ENCODE assay signal across 8 mouse cellular contexts in the genomic region with DNA sequence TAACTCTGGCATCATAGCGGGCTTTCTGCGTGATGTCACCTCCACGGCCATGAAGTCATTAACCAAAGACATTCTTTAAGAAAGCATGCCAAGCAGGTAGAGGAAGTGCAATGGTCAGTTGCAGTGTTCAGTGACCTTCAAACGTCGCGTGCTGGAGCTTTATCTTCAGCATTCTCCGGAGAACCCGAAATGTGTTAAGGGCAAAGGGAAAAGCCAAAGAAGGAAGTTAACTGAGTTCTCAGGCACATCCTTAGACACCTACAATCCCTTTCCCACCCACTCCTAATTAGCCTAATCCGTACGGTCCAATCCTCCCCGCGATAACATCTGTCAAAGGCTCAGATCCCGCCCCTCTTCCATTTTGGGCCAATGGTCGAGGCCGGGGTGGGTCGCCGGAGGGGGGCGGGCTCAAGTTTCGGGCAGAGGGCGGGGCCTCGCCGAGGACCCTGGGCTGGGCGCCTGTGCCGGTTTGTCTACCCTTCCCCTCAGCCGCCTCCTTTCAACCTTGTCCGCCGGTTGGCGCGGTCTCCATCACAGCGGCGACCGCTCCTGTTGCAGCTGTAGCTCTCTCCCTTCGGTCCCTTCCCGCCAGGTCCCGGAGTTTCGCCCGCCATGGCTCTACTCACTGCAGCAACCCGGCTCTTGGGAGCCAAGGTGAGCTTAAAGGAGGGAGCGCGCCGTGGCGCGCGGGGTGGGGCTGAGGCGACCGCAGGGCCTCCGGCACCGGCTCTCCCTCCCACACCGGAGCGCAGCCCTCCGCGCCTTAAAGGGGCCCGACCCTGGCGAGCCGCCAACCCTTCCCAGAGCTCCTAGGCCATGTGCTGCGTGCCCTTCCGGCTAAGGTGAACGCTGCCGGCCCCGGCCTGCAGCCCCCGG. TPM values are rescaled to one million over a fixed set of nuclear protein-coding genes. Genes with fewer than 3 reads are reported as not detected.
DNase-seq lines count a peak whose midpoint lies in the region; ATAC-seq and TF ChIP-seq lines count a peak whose summit lies in the region.

Gene Cs (plus strand): TSS at position 429 of the 876 bp plus-strand sequence.

- H3K9me3 ChIP-seq in ES-E14 (ENCODE audit: control insufficient read depth, insufficient read depth, low read depth, low read length) = no peaks in the 10 kb centered on the region
- H3K9me3 ChIP-seq in forebrain, embryonic 15.5 days = no peaks in the 10 kb centered on the region

- H3K36me3 ChIP-seq in ES-E14 (ENCODE audit: control insufficient read depth, insufficient read depth, low read length, poor library complexity, severe bottlenecking) = peaks cover 4% of the 10 kb centered on the region; the same call in 1 of the 2 replicates
- H3K36me3 ChIP-seq in forebrain, embryonic 15.5 days = peaks cover 4% of the 10 kb centered on the region; the same call in 1 of the 2 replicates

- H3K9ac ChIP-seq in ES-E14 (ENCODE audit: insufficient read depth, low read depth, low read length, poor library complexity, severe bottlenecking) = peak within 1 kb of the TSS; percentile 99
- H3K9ac ChIP-seq in forebrain, embryonic 15.5 days (replicated peaks) = peak within 1 kb of the TSS; percentile 85

- no peaks in the 10 kb centered on the region for H3K27me3 ChIP-seq in forebrain, embryonic 15.5 days

- ATAC-seq in forebrain, embryonic 15.5 days (replicated peaks) = peak; percentile 98
- ATAC-seq in neutrophil, adult 5-6 weeks (ENCODE audit: extremely low read depth, insufficient number of reproducible peaks, low FRiP score, poor library complexity, severe bottlenecking) = peak; percentile 95

- peak; percentile 96 for DNase-seq in ES-E14 (ENCODE audit: low read depth, low spot score)
- DNase-seq in cerebellum, adult 11-12 months = peak; percentile 93
- DNase-seq in heart, postnatal 25 days (ENCODE audit: low spot score) = peak; percentile 94
- DNase-seq in layer of hippocampus, adult 18-20 months (ENCODE audit: low spot score in 2 of 2) = peak; percentile 92 to 98
- peak; percentile 96 for DNase-seq in lung, adult 2 months
- peak; percentile 92 to 95 for DNase-seq in thymus, adult 18-20 months

- in situ Hi-C loops in ES-E14 (cut with MboI; ENCODE audit: low sequenced_read_pairs in 2 of 2, unreplicated experiment in 2 of 2) = no loop called here

- peak within 1 kb of the TSS; percentile 92 for H3K27ac ChIP-seq in ES-E14 (ENCODE audit: insufficient read depth, low read depth, low read length, poor library complexity, severe bottlenecking)
- peak within 1 kb of the TSS; percentile 88 for H3K27ac ChIP-seq in forebrain, embryonic 15.5 days (replicated peaks)

- TF ChIP-seq CTCF in lung, adult 2 months (IDR thresholded peaks at IDR 0.05; ENCODE audit: insufficient read depth, low read length) = no peak

- TF ChIP-seq POLR2A in lung, adult 2 months (IDR thresholded peaks at IDR 0.05; ENCODE audit: borderline replicate concordance, extremely low read depth, low read depth, low read length) = peak; percentile 79; the same call in 1 of the 2 replicates

- intact Hi-C loops in heart, postnatal 25 days (cut with DNase I) = loop anchor here (5.0 kb wide), 1 partner anchor 120 kb away; the partner anchor contains the start of gene Smarcc2

- peaks cover 2 to 4% of the 10 kb centered on the region in 2 experiments; a peak in 1 of 4 replicates for H3K4me1 ChIP-seq in ES-E14 (ENCODE audit: control insufficient read depth in 2 of 2, insufficient read depth in 2 of 2, low read length in 2 of 2, poor library complexity in 1 of 2)
- H3K4me1 ChIP-seq in forebrain, embryonic 15.5 days = peaks cover 24% of the 10 kb centered on the region
- H3K4me1 ChIP-seq in lung, adult 2 months (ENCODE audit: control insufficient read depth, insufficient read depth, low read length) = peaks cover 13% of the 10 kb centered on the region

- WGBS in forebrain, embryonic 15.5 days = under 1% methylated on average over 60 of the region's 61 CpGs
- WGBS in lung, adult 2 months = under 1% methylated on average over 61 of the region's 61 CpGs

- peak within 1 kb of the TSS; percentile 100 for H3K4me3 ChIP-seq in ES-E14 (ENCODE audit: insufficient read depth in 1 of 2, low read depth in 1 of 2, low read length in 2 of 2, poor library complexity in 1 of 2, severe bottlenecking in 1 of 2)
- peak within 1 kb of the TSS; percentile 82 for H3K4me3 ChIP-seq in forebrain, embryonic 15.5 days
- peak within 1 kb of the TSS; percentile 94 for H3K4me3 ChIP-seq in lung, adult 2 months (replicated peaks; ENCODE audit: extremely low read depth, low read depth, low read length)

- H3K4me2 ChIP-seq in forebrain, embryonic 15.5 days (replicated peaks) = peak within 1 kb of the TSS; percentile 74

TF ChIP-seq in ES-E14, 5 proteins besides CTCF, POLR2A, EP300 and RAD21:
- TF ChIP-seq ZC3H11A (IDR thresholded peaks at IDR 0.05; ENCODE audit: borderline replicate concordance, low read depth, low read length) (no peak), ZNF384 (IDR thresholded peaks at IDR 0.05; ENCODE audit: low read depth, low read length) (no peak), CHD2 (IDR thresholded peaks at IDR 0.05; ENCODE audit: low read depth, low read length) (peak; percentile 42; the same call in 1 of the 2 replicates), HCFC1 (IDR thresholded peaks at IDR 0.05; ENCODE audit: borderline replicate concordance, insufficient read depth, low read length) (no peak), MAFK (IDR thresholded peaks at IDR 0.05; ENCODE audit: insufficient read depth, low read depth, low read length) (no peak)

RNA-seq across cellular contexts. Expression of gene Cs, which starts in this region (rescaled TPM):
- 107 and 143 TPM in 2 replicates for total RNA-seq in ES-E14 (2012; rRNA removed)
- polyA plus RNA-seq in forebrain, embryonic 15.5 days (2015; fragmentation: Nextera tagmentation; extraction: Ambion mirVana) = 233 and 237 TPM in 2 replicates
- 1,000 to 10,000 TPM; 1,194 to 1,233 TPM for total RNA-seq in heart, postnatal 25 days (2021)
- 100 to 1,000 TPM; 227 to 229 TPM for total RNA-seq in layer of hippocampus, adult 18-20 months (2021)
- polyA plus RNA-seq in lung, adult 2 months (2012; rRNA removed) = 95.6 and 150 TPM in 2 replicates
- total RNA-seq in neutrophil, adult 5-6 weeks (2017) = 82.9 and 84.7 TPM in 2 replicates

Comparison
In these comparisons a context has a peak if more than half of its experiments do, and no peak if none do; other contexts are left out.
1. Peak in every context shown above with its lines: DNase-seq, ATAC-seq, H3K4me3 ChIP-seq and H3K27ac ChIP-seq.